Mouse (Mus musculus) CH12.LX (cell line): ENCODE results near the gene 1700019N19Rik. TPM values are rescaled to one million over a fixed set of nuclear protein-coding genes. Genes with fewer than 3 reads are reported as not detected.

ENCODE experiments used
- DNase-seq: peaks from one replicate; pipeline ENCODE4 v3.0.0-alpha.2; 2013; ENCODE audit errors: extremely low read depth
- H3K27ac ChIP-seq: 2 replicates; pipeline ENCODE4 v1.5.1; 2012; ENCODE audit warnings: low read depth, mild to moderate bottlenecking, control low read depth, moderate library complexity; ENCODE audit not compliant: insufficient read depth
- H3K27me3 ChIP-seq: replicated peaks from 2 replicates; pipeline ENCODE3; 2012; ENCODE audit warnings: inconsistent platforms
- H3K36me3 ChIP-seq, 2 experiments: replicated peaks in 1 of 2; 2 replicates each; pipeline versions ENCODE3 to v1.6.1; 2012; ENCODE audit warnings: inconsistent platforms in 1 of 2, low read length in 1 of 2, mild to moderate bottlenecking in 1 of 2, mixed read lengths in 1 of 2, moderate library complexity in 1 of 2; ENCODE audit not compliant: control insufficient read depth in 1 of 2, insufficient read depth in 1 of 2
- H3K4me1 ChIP-seq, 2 experiments: 2 replicates each; pipeline ENCODE4 v1.6.1; 2012; ENCODE audit warnings: inconsistent platforms in 1 of 2, moderate library complexity in 1 of 2; ENCODE audit not compliant: insufficient read depth in 2 of 2, control insufficient read depth in 1 of 2
- H3K4me2 ChIP-seq: 2 replicates; pipeline ENCODE4 v1.6.1; 2012; ENCODE audit warnings: low read depth, mild to moderate bottlenecking, control low read depth; ENCODE audit not compliant: poor library complexity, insufficient read depth, severe bottlenecking
- H3K4me3 ChIP-seq, 3 experiments: fragments of 150-350 bp in 1 of 3; sonication (generic) in 1 of 3; replicated peaks in 1 of 3; 2 replicates each; pipeline versions ENCODE3 to v1.5.1; 2011 to 2012; ENCODE audit warnings: low read depth in 2 of 3, low read length in 2 of 3, mild to moderate bottlenecking in 2 of 3, moderate library complexity in 2 of 3, control low read depth in 1 of 3, improper control_type of control experiment in 1 of 3, inconsistent platforms in 1 of 3, mixed read lengths in 1 of 3; ENCODE audit not compliant: poor library complexity in 1 of 3
- H3K79me2 ChIP-seq: replicated peaks from 2 replicates; pipeline ENCODE4 v1.6.1; 2012; ENCODE audit warnings: mild to moderate bottlenecking, moderate library complexity; ENCODE audit not compliant: control insufficient read depth, poor library complexity, insufficient read depth, severe bottlenecking; ENCODE audit errors: extremely low read depth
- H3K9ac ChIP-seq: 2 replicates; pipeline ENCODE4 v1.6.1; 2012; ENCODE audit warnings: low read depth, mild to moderate bottlenecking, control low read depth, moderate library complexity; ENCODE audit not compliant: insufficient read depth
- H3K9me3 ChIP-seq: replicated peaks from 2 replicates; pipeline ENCODE3; 2012; ENCODE audit warnings: low read length, inconsistent platforms, mixed read lengths
- CTCF ChIP-seq, 2 experiments: IDR thresholded peaks in 1 of 2; conservative IDR thresholded peaks in 1 of 2; 2 replicates each; pipeline ENCODE4 v1.5.1; 2011 to 2012; ENCODE audit warnings: low read depth in 2 of 2, low read length in 2 of 2, improper control_type of control experiment in 1 of 2, inconsistent platforms in 1 of 2, mild to moderate bottlenecking in 1 of 2, moderate library complexity in 1 of 2
- E2F4 ChIP-seq: IDR thresholded peaks from 2 replicates; pipeline ENCODE4 v1.6.1; 2011; ENCODE audit warnings: low read depth, low read length, improper control_type of control experiment; ENCODE audit not compliant: insufficient replicate concordance
- EP300 ChIP-seq: IDR thresholded peaks from 2 replicates; pipeline ENCODE4 v1.6.1; 2011; ENCODE audit warnings: low read length, improper control_type of control experiment
- ETS1 ChIP-seq: conservative IDR thresholded peaks from 2 replicates; pipeline ENCODE4 v1.6.1; 2012; ENCODE audit warnings: low read depth, mild to moderate bottlenecking, inconsistent platforms, low read length, improper control_type of control experiment, moderate library complexity
- HCFC1 ChIP-seq: IDR thresholded peaks from 2 replicates; pipeline ENCODE4 v1.6.1; 2012; ENCODE audit warnings: low read depth, mild to moderate bottlenecking, inconsistent platforms, low read length, improper control_type of control experiment
- JUN ChIP-seq: IDR thresholded peaks from 2 replicates; pipeline ENCODE4 v1.6.1; 2011; ENCODE audit warnings: low read depth, mild to moderate bottlenecking, low read length, improper control_type of control experiment, moderate library complexity; ENCODE audit not compliant: insufficient read depth
- JUND ChIP-seq: conservative IDR thresholded peaks from 2 replicates; pipeline ENCODE4 v1.6.1; 2011; ENCODE audit warnings: low read depth, low read length, improper control_type of control experiment
- KAT2A ChIP-seq: IDR thresholded peaks from 2 replicates; pipeline ENCODE4 v1.6.1; 2012; ENCODE audit warnings: low read length, improper control_type of control experiment, inconsistent platforms; ENCODE audit not compliant: insufficient replicate concordance
- MAFK ChIP-seq: IDR thresholded peaks from 2 replicates; pipeline ENCODE4 v1.6.1; 2011; ENCODE audit warnings: low read length, improper control_type of control experiment; ENCODE audit not compliant: insufficient replicate concordance
- MEF2A ChIP-seq: IDR thresholded peaks from 2 replicates; pipeline ENCODE4 v1.6.1; 2014; ENCODE audit warnings: low read depth, mild to moderate bottlenecking, inconsistent platforms, low read length, improper control_type of control experiment, borderline replicate concordance
- MXI1 ChIP-seq: IDR thresholded peaks from 2 replicates; pipeline ENCODE4 v1.6.1; 2011; ENCODE audit warnings: mild to moderate bottlenecking, low read depth, low read length, improper control_type of control experiment
- MYC ChIP-seq: IDR thresholded peaks from 2 replicates; pipeline ENCODE4 v1.6.1; 2011; ENCODE audit warnings: low read depth, mild to moderate bottlenecking, improper control_type of control experiment, low read length
- NELFE ChIP-seq: IDR thresholded peaks from 2 replicates; pipeline ENCODE4 v1.6.1; 2011; ENCODE audit warnings: low read depth, low read length, improper control_type of control experiment
- PAX5 ChIP-seq: IDR thresholded peaks from 2 replicates; pipeline ENCODE4 v1.6.1; 2012; ENCODE audit warnings: low read length, inconsistent platforms, mixed read lengths
- POLR2A ChIP-seq: IDR thresholded peaks from 2 replicates; pipeline ENCODE4 v1.6.1; 2011; ENCODE audit warnings: low read depth, mild to moderate bottlenecking, improper control_type of control experiment, low read length
- POLR2AphosphoS2 ChIP-seq: IDR thresholded peaks from 2 replicates; pipeline ENCODE4 v1.6.1; 2011; ENCODE audit warnings: low read depth, low read length, improper control_type of control experiment
- RAD21 ChIP-seq: IDR thresholded peaks from 2 replicates; pipeline ENCODE4 v1.6.1; 2011; ENCODE audit warnings: low read depth, mild to moderate bottlenecking, low read length, improper control_type of control experiment, moderate library complexity
- SIN3A ChIP-seq: IDR thresholded peaks from 2 replicates; pipeline ENCODE4 v1.6.1; 2012; ENCODE audit warnings: low read length, improper control_type of control experiment, inconsistent platforms
- SMC3 ChIP-seq: IDR thresholded peaks from 2 replicates; pipeline ENCODE4 v1.6.1; 2011; ENCODE audit warnings: low read depth, low read length, improper control_type of control experiment
- TBP ChIP-seq: conservative IDR thresholded peaks from 2 replicates; pipeline ENCODE4 v1.6.1; 2011; ENCODE audit warnings: low read depth, low read length, improper control_type of control experiment
- TCF12 ChIP-seq: IDR thresholded peaks from 2 replicates; pipeline ENCODE4 v1.6.1; 2014; ENCODE audit warnings: low read depth, mild to moderate bottlenecking, inconsistent platforms, low read length, improper control_type of control experiment
- UBTF ChIP-seq: IDR thresholded peaks from 2 replicates; pipeline ENCODE4 v1.6.1; 2012; ENCODE audit warnings: low read depth, mild to moderate bottlenecking, inconsistent platforms, low read length, improper control_type of control experiment, moderate library complexity
- ZC3H11A ChIP-seq: IDR thresholded peaks from 2 replicates; pipeline ENCODE4 v1.6.1; 2012; ENCODE audit warnings: low read depth, mild to moderate bottlenecking, inconsistent platforms, low read length, improper control_type of control experiment
- ZMIZ1 ChIP-seq: IDR thresholded peaks from 2 replicates; pipeline ENCODE4 v1.6.1; 2012; ENCODE audit warnings: low read depth, mild to moderate bottlenecking, inconsistent platforms, low read length, improper control_type of control experiment
- dilution Hi-C: fragments of 300-500 bp; cut with MboI; formaldehyde crosslinking; loops from 2 replicates; pipeline ENCODE4 v1.14.3; 2020; ENCODE audit warnings: low sequenced_read_pairs; ENCODE audit not compliant: extremely low pct_unique_long_range_greater_than_20kb, extremely low pct_ligation_motif_present
- in situ Hi-C: fragments of 300-500 bp; cut with MboI; formaldehyde crosslinking; loops from 3 replicates; pipeline ENCODE4 v1.14.3; 2019; ENCODE audit warnings: low sequenced_read_pairs, low pct_ligation_motif_present, low pct_unique_long_range_greater_than_20kb, mixed read lengths
- polyA plus RNA-seq: library from polyadenylated mRNA; unstranded; fragments of >175 nt; gene quantifications from 2 replicates; pipeline ENCODE4 v1.2.1, GENCODE M21; 2012; ENCODE audit warnings: low read depth; ENCODE audit not compliant: insufficient read length
- total RNA-seq, 2 experiments: library from RNA; depleted of rRNA; stranded (reverse); fragments of 300-350 nt in 1 of 2; fragments of >200 nt in 1 of 2; gene quantifications; 2 replicates each; pipeline ENCODE4 v1.2.3; 2012 to 2014

1700019N19Rik gene
- total RNA-seq (2012; rRNA removed): 1.1 and 1.4 TPM in 2 replicates
- 0.53 and 0.83 TPM in 2 replicates for total RNA-seq (2014; rRNA removed)
- 0.50 and 0.89 TPM in 2 replicates for polyA plus RNA-seq

DNA sequence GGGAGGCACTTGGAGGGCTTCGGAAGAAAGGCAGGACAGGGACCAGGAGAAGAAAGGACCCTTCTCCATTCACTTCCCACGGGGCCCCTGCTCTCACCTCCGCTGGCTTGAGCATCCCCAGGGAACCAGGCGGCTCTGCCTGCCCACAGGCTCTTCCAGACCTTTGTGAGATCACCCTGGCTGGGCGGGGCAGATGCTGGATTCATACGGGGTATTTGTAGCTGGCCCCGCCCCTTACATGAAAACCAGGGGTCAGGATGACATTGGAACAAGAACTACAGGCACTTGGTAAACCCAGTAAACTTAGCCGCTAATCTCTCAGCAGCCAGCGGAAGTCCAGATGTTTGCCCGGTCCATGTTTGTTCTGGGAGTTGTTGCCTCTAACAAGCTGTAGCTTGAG, at the start of gene 1700019N19Rik:
Gene 1700019N19Rik (minus strand): TSS at position 178 of the 400 bp plus-strand sequence.
- in situ Hi-C loops (no loop called here), dilution Hi-C loops (no loop called here)
- Histone ChIP-seq H3K9me3 (no peaks in the 10 kb centered on the region), H3K36me3 (no peaks in the 10 kb centered on the region), H3K4me2 (no peak within 1 kb of the TSS), H3K79me2 (no peaks in the 10 kb centered on the region), H3K27me3 (no peaks in the 10 kb centered on the region), H3K4me3 (no peak within 1 kb of the TSS), H3K4me1 (peaks cover 6 to 8% of the 10 kb centered on the region in 2 experiments; a peak in 3 of 4 replicates), H3K27ac (no peak within 1 kb of the TSS), H3K9ac (no peak within 1 kb of the TSS)
- no peak for DNase-seq
- TF ChIP-seq TCF12 (no peak), EP300 (no peak), PAX5 (no peak), SMC3 (no peak), MYC (no peak), SIN3A (no peak), MEF2A (no peak), MAFK (no peak), MXI1 (no peak)

DNA sequence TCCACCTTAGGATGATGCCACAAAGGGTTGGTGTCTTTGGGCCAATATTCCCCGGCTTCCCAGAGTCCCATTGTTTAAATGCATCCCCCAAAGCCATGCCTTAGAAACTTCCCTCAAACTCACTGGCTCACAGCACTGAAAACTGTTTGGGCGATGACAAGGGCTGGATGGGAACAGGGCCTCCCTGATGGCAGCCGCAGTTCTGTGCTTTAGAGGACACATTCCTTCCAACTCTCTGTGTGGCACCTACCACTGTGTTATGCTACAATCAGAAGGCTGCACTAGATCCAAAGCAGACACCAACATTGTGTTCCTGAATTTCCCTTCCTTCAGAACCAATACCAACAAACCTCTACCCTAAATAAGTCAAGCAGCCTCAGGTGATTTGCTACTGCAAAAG, 49.3 kb upstream of the 1700019N19Rik start:
- Histone ChIP-seq H3K9me3 (no peaks in the 10 kb centered on the region), H3K27me3 (no peaks in the 10 kb centered on the region), H3K9ac (no peak overlapping the region), H3K4me3 (no peak overlapping the region), H3K79me2 (no peaks in the 10 kb centered on the region), H3K36me3 (no peaks in the 10 kb centered on the region), H3K4me1 (no peaks in the 10 kb centered on the region), H3K27ac (no peak overlapping the region), H3K4me2 (no peak overlapping the region)
- dilution Hi-C loops (no loop called here), in situ Hi-C loops (no loop called here)
- no peak for DNase-seq
- TF ChIP-seq PAX5 (no peak), TBP (no peak), KAT2A (no peak), JUN (no peak), POLR2A (no peak), ZC3H11A (no peak), POLR2AphosphoS2 (no peak), MAFK (no peak)

DNA sequence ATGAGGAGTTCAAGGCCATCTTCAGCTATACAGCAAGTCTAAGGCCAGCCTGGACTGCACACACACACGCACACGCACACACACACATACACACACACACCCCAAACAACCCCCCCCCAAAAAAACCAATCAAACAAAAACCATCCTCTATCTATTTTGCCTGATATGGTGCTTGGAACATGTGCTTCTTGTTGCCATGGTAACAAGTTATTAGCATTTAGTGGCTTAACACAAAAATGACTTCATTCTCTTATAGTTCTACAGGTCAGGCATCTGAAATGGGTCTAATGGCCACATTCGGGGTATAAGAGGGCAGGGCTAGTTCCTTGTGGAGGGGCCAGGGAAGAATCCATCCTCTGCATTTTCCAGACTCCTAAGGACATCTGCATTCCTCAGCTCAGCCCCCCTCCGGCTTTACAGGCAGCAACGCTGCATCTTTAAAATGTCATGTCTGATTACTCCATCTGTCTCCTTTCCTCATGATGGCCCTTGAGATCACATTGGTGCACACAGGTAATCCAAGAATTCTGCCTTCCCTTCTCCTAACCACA, 46.5 kb upstream of the 1700019N19Rik start:
- Histone ChIP-seq H3K36me3 (no peaks in the 10 kb centered on the region), H3K9ac (no peak overlapping the region), H3K4me2 (no peak overlapping the region), H3K4me3 (no peak overlapping the region), H3K79me2 (no peaks in the 10 kb centered on the region), H3K27me3 (no peaks in the 10 kb centered on the region), H3K4me1 (peaks cover 6 to 10% of the 10 kb centered on the region in 2 experiments; a peak in 3 of 4 replicates), H3K9me3 (no peaks in the 10 kb centered on the region), H3K27ac (no peak overlapping the region)
- DNase-seq: no peak
- in situ Hi-C loops (no loop called here), dilution Hi-C loops (no loop called here)
- TF ChIP-seq E2F4 (no peak), POLR2A (no peak), JUND (no peak), ETS1 (no peak), RAD21 (no peak), HCFC1 (no peak), ZMIZ1 (no peak), UBTF (no peak), NELFE (no peak), EP300 (no peak), CTCF (conservative IDR thresholded peaks at IDR 0.05 in 1 of 2, IDR thresholded peaks at IDR 0.05 in 1 of 2; ENCODE audit: low read depth in 2 of 2, low read length in 2 of 2) (no peak), MXI1 (no peak)
